Mouse (Mus musculus) skeletal muscle tissue, adult 2 months (tissue): ENCODE measurements around the gene Akap13.
"Not testable (repeated sequence)": the region's sequence is repeated elsewhere in the genome, so short reads cannot be mapped to it uniquely, and the experiment has no call there.

Experiments used
- DNase-seq: peaks from one replicate; pipeline ENCODE4 v3.0.0-alpha.2; 2012; ENCODE audit warnings: low read depth, low spot score

The Akap13 gene

GRCm38 (mm10) chr7:75755861-75756449, 300.6 kb downstream of the Akap13 start:
- no peak for DNase-seq

GRCm38 (mm10) chr7:75759992-75760514, 304.7 kb downstream of the Akap13 start:
- no peak for DNase-seq

GRCm38 (mm10) chr7:75760661-75761319, 305.5 kb downstream of the Akap13 start:
- not testable (repeated sequence) for DNase-seq

- DNase-seq, result not testable (repeated sequence)
Measured at GRCm38 (mm10) chr7:75762225-75762624, 306.9 kb downstream of the Akap13 start.

- not testable (repeated sequence) for DNase-seq
Measured at GRCm38 (mm10) chr7:75767080-75767769, 311.9 kb downstream of the Akap13 start.

GRCm38 (mm10) chr7:75768169-75768568, 312.8 kb downstream of the Akap13 start:
- DNase-seq, result no peak

- DNase-seq, result no peak
Measured at GRCm38 (mm10) chr7:75769909-75770308, 314.6 kb downstream of the Akap13 start.

- not testable (repeated sequence) for DNase-seq
Measured at GRCm38 (mm10) chr7:75774095-75775078, 319.1 kb downstream of the Akap13 start.

GRCm38 (mm10) chr7:75778053-75778452, 322.7 kb downstream of the Akap13 start:
- DNase-seq, result no peak

- DNase-seq, result no peak
Measured at GRCm38 (mm10) chr7:75780812-75781211, 325.5 kb downstream of the Akap13 start.

GRCm38 (mm10) chr7:75781298-75781947, 326.1 kb downstream of the Akap13 start:
- DNase-seq, result no peak

- peak; percentile 82 for DNase-seq
Measured at GRCm38 (mm10) chr7:75781948-75782722, 326.8 kb downstream of the Akap13 start.

- no peak for DNase-seq
Measured at GRCm38 (mm10) chr7:75782723-75783011, 327.3 kb downstream of the Akap13 start.

- no peak for DNase-seq
Measured at GRCm38 (mm10) chr7:75785388-75786328, 330.3 kb downstream of the Akap13 start.

- DNase-seq, result no peak
Measured at GRCm38 (mm10) chr7:75786812-75787211, 331.5 kb downstream of the Akap13 start.

- DNase-seq, result no peak
Measured at GRCm38 (mm10) chr7:75787371-75787770, 332.0 kb downstream of the Akap13 start.

- not testable (repeated sequence) for DNase-seq
Measured at GRCm38 (mm10) chr7:75788069-75788800, 332.9 kb downstream of the Akap13 start.

GRCm38 (mm10) chr7:75788801-75789135, 333.4 kb downstream of the Akap13 start:
- DNase-seq, result not testable (repeated sequence)
